Mouse (Mus musculus): Measurements from ENCODE around the gene Rhog. TPM values are rescaled to one million over a fixed set of nuclear protein-coding genes. Genes with fewer than 3 reads are reported as not detected.

Rhog gene
- 161 TPM for total RNA-seq (2023)

DNA sequence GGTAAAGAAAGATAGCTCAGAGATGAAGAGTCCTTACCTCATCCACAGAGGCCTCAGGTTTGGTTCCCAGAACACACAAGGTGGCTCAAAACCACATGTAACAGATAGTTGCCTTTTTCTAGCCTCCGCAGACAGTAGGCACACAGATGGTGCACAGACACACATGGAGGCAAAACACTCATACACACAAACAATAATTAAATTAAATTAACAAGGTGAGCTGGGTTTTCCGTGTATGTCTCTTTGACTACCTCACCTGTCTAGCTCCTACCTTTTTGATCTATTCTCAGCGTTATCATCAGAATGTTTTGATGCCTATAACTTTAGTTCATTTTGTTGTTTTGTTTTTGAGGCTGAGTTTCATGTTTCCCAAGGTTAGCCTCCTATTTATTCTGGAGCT, at the start of gene Rhog:
TSS of gene Rhog (minus strand) at position 101 of the 400 bp plus-strand sequence.

GRCm38 (mm10) chr7:102267601-102268394, 11.9 kb upstream of the Rhog start, which contains the start of gene Stim1:
Stim1 (plus strand) TSS chr7:102267806.

GRCm38 (mm10) chr7:102209756-102210721, 45.8 kb downstream of the Rhog start, which contains the start of the genes Nup98 and Pgap2:
Nup98 (minus strand) TSS chr7:102210176.
Pgap2 (plus strand) TSS chr7:102210208.

Other genes starting within 250 kb of the Rhog start
- gene Il18bp, start 237.4 kb downstream of the Rhog start, total RNA-seq (2023): 10.1 TPM
- gene Rnf121, start 190.6 kb downstream of the Rhog start, total RNA-seq (2023): 28.5 TPM
- 40.2 TPM for gene Xndc1, start 190.5 kb downstream of the Rhog start, total RNA-seq (2023)
- gene Xntrpc, start 190.3 kb downstream of the Rhog start, total RNA-seq (2023): 1.6 TPM
- gene Trpc2, start 172.9 kb downstream of the Rhog start, total RNA-seq (2023): 5.0 TPM
- gene Art1, start 154.3 kb downstream of the Rhog start, total RNA-seq (2023): not detected
- gene Art5, start 146.6 kb downstream of the Rhog start, total RNA-seq (2023): 1.3 TPM
- gene Chrna10, start 139.2 kb downstream of the Rhog start, total RNA-seq (2023): not detected
- gene Nup98, start 45.9 kb downstream of the Rhog start, total RNA-seq (2023): 133 TPM
- gene Pgap2, start 45.8 kb downstream of the Rhog start, total RNA-seq (2023): 37.7 TPM
- 161 TPM for gene Stim1, start 11.8 kb upstream of the Rhog start, total RNA-seq (2023)
- 40.0 TPM for gene Rrm1, start 185.6 kb upstream of the Rhog start, total RNA-seq (2023)
- not detected for gene Olfr543, start 225.6 kb upstream of the Rhog start, total RNA-seq (2023)
- gene Olfr544, start 232.3 kb upstream of the Rhog start, total RNA-seq (2023): not detected
- not detected for gene Olfr545, start 243.5 kb upstream of the Rhog start, total RNA-seq (2023)

Data from CD4-positive naive resting alpha-beta T cell, adult 76 days (primary cell).